Mouse (Mus musculus): ENCODE data around the gene Mettl27. TPM values are rescaled to one million over a fixed set of nuclear protein-coding genes. Genes with fewer than 3 reads are reported as not detected.
"Not testable (repeated sequence)": the region's sequence is repeated elsewhere in the genome, so short reads cannot be mapped to it uniquely, and the experiment has no call there.

Mettl27 gene
- total RNA-seq, 2 experiments from 2014 or later, result 6.5 to 9.9 TPM

DNA sequence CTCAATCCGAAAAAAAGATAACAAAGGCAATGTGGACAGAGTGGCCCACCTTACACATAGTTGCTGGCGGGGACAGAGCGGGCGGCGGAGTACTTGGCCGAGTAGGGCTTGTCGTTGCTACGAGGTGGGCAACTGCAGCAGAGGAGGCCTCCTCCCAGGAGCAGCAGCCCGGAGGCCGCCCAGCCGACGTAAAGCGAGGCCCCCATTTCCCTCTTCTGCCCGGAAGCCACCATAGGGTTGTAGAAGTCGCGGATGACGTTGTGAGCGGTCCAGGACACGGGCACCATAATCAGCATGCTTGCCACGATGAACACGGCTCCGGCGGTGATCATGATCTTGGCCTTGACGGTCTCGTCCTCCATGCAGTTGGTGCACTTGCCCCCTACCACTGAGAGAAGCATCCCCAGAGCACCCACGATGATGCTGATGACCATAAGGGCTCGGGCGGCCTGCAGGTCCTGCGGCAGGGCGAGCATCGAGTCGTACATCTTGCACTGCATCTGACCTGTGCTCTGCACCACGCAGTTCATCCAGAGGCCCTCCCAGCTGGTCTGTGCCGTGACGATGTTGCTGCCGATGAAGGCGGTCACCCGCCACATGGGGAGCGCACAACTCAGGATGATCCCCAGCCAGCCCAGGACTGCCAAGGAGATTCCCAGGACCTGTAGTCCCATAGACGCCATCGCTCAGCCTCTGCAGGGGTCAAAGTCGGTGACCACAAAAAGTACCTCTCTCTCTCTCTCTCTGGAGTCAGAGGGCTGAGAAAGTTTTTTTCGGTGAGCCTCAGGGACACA lies 14.1 kb downstream of the Mettl27 start:
- ATAC-seq (replicated peaks; ENCODE audit: low FRiP score, low TSS enrichment, poor library complexity, severe bottlenecking), result no peak

DNA sequence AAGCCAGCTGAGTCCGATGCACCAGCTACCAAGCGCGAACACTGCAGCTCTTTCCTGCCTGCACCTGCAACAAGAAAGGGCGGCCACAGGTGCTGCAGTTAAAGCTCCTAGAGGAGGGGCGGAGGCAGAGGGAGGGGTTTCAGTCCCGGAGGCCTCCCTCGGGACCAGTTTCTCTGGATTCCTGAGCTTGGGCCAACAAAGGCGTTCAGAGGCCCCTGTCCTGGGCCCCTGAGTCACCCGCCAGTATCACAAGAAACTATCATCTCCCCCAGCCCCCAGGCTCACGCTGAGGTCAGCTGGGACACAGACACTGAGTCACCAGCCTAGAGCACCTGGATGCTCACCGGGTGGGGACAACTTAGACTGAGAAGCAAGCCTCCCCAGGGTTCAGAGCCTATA lies 14.7 kb downstream of the Mettl27 start, which contains the start of gene Cldn4:
Cldn4 (minus strand) TSS at position 78 of the 399 bp plus-strand sequence.
- ATAC-seq (replicated peaks; ENCODE audit: low FRiP score, low TSS enrichment, poor library complexity, severe bottlenecking), result no peak

DNA sequence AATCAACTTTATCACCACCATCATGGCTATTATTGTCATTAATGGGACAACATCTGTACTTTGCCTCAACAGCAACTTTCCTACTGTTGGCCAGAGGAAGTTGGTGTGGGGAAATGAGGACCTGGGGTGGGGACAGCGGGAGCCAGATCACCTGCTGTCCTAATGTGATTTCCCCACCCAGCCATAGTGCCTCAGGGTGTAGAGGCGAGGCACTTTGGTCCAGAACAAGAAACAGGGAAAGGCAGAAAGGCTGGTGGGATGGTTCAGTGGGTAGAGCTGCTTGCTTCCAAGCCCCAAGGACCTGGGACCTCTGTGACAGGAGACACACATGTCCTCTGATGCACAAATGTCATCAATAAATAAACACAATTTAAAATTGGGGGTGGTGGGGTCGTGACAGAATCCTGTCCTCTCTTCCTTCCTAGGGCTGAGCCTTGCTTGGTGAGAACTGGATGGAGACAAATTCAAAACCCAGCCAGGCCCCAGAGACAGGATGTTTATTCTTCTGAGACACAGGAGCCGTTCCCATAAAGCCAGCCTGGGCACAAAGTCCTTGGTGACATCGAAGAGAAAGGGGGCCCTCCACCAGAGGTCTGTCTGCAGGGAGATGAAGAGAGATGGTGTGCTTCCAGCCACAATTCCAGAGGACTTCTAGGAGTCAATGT lies 15.4 kb downstream of the Mettl27 start:
- no peak for ATAC-seq (replicated peaks; ENCODE audit: low FRiP score, low TSS enrichment, poor library complexity, severe bottlenecking)

DNA sequence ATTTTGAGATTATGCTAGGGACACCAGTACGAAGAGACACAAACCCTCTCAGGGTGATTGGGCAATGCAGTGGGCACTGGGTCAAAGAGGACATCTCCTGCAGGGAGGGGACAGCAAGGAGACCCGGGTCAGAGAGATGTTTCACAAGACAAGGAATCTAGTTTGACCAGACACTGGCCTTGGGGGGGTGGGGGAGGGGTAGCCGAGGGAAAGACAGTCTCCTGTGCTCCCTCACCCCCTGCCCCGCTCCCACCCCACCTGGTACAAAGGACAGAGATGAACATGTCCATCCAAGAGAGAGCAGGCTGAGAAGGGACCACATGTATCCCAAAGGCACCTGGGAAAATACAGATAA lies 15.9 kb downstream of the Mettl27 start:
- ATAC-seq (replicated peaks; ENCODE audit: low FRiP score, low TSS enrichment, poor library complexity, severe bottlenecking), result no peak

DNA sequence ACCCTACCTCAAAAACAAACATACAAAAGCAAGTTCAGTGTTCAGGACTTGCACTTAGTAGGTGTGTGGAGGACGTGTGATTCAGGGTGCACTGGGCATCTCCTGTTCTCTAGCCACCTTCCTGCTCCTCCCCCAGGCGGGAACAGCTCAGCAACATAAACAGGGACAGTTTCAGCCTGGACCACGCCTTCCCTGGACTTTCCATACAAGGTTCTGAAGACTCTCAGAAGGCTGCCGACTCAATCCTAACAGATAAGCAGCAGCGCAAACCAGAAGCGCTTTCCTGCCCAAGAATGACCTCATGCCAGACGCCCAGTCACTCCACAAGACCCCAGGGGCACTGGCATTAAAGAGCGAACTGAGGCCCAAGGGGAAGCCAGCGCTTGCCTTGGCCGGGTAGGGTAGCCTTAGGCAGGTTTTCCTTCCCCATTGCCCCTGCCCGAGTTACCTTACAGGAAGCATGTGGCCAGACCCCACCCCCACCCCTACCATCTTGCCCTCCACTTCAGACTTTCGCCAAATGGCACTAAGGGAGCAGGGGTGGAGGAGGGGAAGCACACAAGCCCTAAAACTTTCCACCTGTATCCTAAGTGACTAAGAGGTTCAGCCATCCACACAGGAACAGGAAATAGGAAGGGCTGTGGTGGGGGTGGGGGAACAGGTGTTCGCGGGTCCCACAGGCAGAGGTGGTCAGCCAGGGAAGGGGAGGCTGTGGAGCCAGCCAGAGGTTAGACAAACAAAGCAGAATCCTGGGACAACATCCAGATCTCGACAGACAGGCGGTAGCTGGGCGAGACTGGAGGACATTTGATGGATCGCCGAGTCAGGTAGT lies 19.1 kb downstream of the Mettl27 start:
- ATAC-seq (replicated peaks; ENCODE audit: low FRiP score, low TSS enrichment, poor library complexity, severe bottlenecking), result peak; percentile 61

DNA sequence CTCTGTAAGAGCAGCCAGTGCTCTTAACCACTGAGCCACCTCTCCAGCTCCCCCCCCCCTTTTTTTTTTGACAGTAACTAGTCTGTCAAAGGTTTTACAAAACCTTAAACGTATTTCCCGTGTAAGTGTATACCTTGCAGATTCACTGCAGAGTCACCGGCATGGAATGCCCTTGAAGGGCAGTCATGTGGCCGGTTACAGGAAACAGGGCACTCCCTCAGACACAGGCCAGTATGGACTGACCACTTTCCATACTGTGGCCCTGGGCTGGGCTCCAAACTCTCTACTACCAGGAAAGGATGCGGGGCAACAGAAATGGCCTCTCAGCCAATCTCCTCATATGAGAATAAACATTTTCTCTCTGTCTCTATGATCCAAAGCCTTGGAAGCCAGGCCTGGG lies 23.3 kb downstream of the Mettl27 start:
- ATAC-seq (replicated peaks; ENCODE audit: low FRiP score, low TSS enrichment, poor library complexity, severe bottlenecking), result no peak

DNA sequence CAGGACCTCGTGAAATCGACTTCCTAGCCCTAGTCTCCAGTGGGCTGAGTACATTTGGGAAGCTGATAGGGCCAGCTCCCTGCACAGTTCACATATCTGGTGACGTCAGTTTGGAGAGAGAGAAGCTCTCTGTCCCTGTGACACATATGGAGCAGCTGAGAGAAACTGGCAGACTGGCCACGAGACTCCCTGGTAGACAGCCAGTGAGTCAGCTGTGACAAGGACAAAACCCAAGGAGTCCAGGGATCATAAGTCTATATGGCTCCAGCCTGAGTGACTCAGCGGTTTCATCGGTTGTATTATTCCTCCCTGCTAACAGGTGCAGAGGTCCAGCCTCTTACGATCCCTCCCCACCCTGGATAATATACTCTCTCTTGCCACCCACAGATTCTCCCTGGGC lies 26.9 kb downstream of the Mettl27 start:
- ATAC-seq (replicated peaks; ENCODE audit: low FRiP score, low TSS enrichment, poor library complexity, severe bottlenecking), result peak; percentile 45

DNA sequence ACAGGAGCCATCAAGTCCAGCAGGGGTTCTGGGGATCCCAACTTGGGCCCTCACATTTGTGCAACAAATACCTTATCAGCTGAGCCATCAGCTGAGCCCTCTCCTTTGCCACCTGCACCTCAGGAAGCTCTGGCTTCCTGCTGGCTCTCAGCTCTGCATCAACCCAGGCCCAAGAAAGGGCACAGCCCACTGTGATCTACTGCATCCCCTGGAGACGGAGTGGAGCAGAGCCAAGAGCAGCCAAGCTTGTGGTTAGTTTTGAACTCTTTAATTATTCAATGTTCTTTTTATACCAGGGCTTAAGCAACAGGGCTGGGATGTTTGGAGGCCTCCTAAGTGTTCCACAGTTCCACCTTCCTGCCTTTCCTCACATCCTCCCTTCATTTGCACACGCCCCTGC lies 28.3 kb downstream of the Mettl27 start:
- no peak for ATAC-seq (replicated peaks; ENCODE audit: low FRiP score, low TSS enrichment, poor library complexity, severe bottlenecking)

DNA sequence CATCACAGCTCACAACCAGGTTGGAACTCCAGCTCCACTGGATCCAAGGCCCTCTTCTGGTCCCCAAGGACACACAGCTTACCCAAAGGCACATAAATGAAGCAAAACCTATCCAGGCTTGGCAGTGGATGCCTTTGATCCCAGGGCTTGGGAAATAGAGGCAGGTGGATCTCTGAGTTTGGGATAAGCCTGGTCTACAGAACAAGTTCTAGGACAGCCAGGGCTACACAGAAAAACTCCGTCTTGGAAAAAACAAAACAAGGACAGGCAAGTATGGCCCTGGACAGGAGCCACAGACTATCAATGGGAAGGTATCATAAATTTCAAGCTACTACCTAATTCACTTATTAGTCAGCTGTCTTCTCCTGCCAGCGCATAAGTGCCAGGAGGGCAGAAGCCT lies 29.4 kb downstream of the Mettl27 start:
- no peak for ATAC-seq (replicated peaks; ENCODE audit: low FRiP score, low TSS enrichment, poor library complexity, severe bottlenecking)

DNA sequence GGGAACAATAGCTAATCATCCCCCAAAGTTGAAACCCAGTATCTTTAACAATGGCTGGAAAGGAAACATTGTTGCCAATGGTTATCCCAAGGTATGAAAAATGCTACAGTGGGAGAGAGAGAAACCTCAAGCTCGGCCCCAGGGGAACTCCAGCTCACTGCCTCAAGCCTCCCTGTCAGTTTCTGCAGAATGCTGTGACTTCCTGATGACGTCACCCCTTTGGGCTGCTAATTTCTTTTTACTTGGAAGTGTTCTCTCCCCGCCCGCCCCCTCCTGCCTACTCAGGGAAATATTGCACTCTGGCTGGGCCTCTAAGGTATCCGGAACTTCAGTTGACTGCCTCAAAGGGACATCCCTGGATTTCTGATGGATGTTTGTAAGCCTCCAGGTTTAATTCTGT lies 31.4 kb downstream of the Mettl27 start:
- no peak for ATAC-seq (replicated peaks; ENCODE audit: low FRiP score, low TSS enrichment, poor library complexity, severe bottlenecking)

DNA sequence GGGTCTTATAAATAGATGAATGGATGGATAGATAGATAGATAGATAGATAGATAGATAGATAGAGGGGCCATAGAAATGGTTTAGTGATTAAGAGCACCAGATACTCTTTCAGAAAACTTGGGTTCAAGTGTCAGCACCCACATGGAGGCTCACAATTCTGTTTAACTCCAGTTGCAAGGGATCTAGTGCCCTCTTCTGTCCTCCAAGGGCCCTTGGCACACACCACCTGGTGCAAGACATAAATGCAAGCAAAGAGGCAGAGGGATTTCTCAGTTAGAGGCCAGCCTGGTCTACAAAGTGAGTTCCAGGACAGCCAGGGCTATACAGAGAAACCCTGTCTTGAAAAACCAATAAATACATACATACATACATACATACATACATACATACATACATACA lies 32.5 kb downstream of the Mettl27 start:
- not testable (repeated sequence) for ATAC-seq (replicated peaks; ENCODE audit: low FRiP score, low TSS enrichment, poor library complexity, severe bottlenecking)

DNA sequence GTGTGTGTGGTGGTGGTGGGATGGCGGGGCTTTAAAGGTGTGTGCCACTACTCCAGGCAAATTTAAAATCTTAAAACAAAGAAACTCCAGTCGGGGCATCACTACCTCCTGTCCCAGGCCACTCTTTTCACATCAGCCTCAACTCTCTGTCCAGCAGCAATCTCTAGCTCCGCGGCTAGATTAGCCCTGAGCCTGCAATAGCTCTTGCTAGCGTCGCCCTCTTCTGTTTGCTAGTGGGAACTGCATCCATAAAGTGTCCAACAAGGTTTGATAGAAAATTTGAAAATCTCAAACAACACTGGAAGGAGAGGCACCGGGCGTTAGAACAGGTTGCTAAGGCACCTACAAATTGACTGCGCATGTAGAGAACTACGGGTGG lies 33.3 kb downstream of the Mettl27 start:
- ATAC-seq (replicated peaks; ENCODE audit: low FRiP score, low TSS enrichment, poor library complexity, severe bottlenecking), result peak; percentile 67

DNA sequence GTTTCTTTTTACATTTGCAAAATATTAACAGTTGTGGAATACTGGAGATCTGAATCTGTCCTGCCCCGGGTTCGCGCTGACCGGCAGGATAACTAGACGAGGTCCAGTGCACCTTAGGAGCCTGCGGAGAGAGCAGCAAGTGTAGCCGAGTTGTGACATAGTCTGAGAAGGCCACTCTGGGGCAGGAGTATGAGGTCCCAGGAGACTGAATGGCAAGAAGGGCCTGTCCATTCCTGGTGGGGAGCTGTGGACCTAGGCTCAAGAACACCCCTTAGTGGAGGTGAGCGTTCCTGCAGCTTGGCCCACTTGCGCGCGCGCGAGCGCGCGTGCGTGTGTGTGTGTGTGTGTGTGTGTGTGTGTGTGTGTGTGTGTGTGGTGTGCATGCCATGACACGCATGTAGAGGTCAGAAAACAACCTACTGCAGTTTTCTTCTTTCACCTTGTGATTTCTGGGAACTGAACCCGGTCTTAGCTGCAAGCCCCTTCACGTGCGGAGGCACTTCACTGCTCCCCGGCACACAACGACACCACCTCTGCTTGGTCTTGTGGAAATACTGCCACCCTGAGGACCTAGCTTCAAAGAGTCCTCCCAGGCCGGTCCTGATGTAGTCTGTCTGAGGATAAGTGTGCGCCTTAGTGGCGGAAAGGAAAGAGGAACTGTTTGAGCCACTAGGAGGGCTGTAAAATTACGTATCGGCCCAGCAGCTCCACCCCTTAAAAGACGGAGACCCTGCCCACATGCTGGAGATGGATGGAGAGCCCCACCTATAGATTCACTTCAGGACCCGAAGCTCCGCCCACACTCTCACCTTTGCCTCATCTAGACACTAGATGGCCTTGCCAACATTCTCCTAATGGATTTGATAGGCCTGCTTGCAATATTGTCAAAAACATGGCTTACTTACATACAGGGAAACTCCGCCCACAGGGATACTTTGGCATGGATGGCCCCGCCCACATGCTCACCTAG lies 34.0 kb downstream of the Mettl27 start:
- ATAC-seq (replicated peaks; ENCODE audit: low FRiP score, low TSS enrichment, poor library complexity, severe bottlenecking), result peak; percentile 81

DNA sequence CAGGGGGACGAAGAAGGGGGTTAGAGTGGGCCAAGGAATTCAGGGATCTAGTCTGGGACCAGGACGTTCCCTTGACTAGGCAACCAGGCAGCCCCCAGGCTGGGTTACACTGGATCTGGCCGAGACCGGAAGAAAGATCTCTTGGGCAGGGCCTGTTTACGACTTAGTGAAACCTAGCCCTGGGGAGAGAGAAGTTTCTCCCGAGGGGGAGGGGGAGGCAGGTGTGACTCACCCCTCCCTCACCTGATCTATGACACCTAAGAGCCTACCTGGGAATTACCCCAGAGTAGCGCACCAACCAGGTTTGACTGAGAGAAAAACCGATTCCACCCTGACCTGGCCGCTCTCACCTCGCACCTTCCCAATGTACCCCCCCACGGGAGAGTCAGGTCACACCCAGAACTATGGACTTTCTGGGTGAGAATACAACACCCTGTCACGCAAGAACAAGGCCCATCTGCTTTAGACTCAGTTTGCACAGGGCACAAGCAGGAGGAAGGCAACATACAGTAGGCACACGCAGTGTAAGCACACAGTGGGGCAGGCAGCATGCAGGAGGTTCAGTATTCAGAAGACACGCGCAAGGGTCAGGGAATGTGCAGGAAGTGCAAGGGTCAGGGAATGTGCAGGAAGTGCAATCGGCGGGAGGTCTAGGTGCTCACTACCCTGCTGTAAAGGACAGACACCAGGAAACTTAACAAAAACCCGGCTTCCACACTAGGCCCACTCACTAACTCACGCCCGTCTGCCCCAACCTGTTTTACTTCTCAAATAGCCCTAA lies 35.2 kb downstream of the Mettl27 start:
- no peak for ATAC-seq (replicated peaks; ENCODE audit: low FRiP score, low TSS enrichment, poor library complexity, severe bottlenecking)

DNA sequence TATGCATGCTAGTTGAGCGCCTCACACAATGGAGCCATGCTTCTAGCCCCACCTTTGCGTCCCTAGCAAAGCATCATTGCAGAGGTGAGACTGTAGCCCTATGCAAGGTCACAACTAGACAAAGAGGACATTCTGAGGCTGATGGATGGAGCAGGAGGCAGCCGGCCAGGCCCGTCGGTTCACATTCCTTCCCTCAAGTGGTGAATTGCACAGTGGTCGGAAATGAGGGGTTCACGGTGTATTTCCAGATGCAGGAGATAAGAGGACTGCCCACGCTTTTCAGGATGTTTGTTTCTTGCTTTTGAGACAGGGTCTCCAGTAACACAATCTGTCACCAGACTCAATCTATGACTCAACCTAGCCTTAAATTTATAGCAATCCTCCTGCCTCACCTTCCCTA lies 38.5 kb downstream of the Mettl27 start:
- no peak for ATAC-seq (replicated peaks; ENCODE audit: low FRiP score, low TSS enrichment, poor library complexity, severe bottlenecking)

DNA sequence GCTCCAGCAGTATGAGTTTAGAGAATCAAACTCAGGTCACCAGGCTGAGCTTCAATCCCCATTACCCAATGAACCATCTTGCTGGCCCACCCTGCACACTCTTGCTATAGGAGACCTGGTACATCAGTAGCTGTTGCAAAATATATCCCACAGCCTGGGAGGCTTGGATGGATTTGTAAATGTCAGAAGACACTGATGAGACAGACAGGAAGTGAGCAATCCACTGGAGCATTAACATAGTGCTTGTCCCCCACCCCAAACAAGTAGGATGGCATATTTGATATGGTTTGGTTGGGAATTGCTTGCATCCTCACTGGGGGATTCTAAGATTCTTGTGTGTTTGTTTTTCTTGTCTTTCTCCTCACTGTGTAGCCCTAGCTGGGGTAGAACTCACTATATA lies 40.9 kb downstream of the Mettl27 start:
- ATAC-seq (replicated peaks; ENCODE audit: low FRiP score, low TSS enrichment, poor library complexity, severe bottlenecking), result no peak

DNA sequence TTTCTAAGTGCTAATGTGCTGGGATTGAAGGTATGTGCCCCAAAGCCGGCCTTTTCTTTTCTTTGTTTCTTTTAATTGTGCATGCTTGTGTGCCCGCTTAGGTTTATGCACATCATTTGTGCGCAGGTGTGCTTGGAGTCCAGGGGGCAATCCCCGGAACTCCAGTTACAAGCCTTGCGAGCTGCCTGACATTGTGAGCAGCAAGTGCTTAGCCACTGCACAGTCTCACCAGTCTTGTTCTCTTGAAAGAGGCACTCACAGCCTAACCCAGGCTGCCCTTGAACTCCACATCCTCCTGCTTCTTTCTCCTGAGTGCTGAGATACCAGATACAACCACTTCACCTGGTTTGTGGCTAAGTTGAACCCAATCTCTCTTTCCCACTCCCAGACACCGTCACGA lies 41.4 kb downstream of the Mettl27 start:
- no peak for ATAC-seq (replicated peaks; ENCODE audit: low FRiP score, low TSS enrichment, poor library complexity, severe bottlenecking)

DNA sequence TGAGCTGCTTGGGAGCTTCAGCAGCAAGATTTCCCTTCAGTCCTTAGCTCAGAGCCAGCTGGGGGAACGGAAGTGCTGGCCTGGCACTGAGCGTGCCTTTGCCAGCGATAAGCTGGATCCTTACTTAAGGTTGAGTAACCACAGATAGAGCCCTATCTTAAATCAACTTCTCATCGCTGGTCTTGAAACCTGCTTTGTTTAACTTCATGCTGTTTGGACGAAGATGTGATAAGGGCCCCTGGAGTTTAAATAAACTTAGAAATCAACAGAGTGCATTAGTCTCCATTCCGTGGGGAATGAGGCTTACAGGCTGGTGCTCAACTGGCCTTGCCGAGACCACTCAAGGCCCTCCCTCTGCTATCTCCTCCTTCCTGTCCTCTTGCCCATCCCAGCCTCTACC lies 42.1 kb downstream of the Mettl27 start:
- peak; percentile 77 for ATAC-seq (replicated peaks; ENCODE audit: low FRiP score, low TSS enrichment, poor library complexity, severe bottlenecking)

DNA sequence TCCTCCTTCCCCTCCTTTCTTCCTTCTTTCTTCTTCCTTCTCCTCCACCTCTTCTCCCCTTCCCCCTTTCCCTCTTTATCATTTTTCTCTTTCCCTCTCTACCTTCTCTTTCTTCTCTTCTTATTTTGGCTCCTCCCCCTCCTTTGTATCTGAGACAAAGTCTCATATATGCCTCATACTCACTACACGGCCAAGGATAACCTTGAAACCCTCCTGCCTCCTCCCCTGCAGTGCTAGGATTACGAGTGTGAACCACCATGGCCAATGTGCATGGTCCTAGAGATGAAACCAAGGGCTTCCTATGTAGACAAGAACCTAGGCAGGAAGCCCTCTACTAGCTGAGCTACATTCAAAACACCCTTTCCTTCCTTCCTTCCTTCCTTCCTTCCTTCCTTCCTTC lies 42.8 kb downstream of the Mettl27 start:
- ATAC-seq (replicated peaks; ENCODE audit: low FRiP score, low TSS enrichment, poor library complexity, severe bottlenecking), result no peak
